Mouse (Mus musculus): ENCODE data around the gene Trank1.
A peak's percentile ranks its signal among the peaks of the same experiment; 100 is the strongest.

Trank1 gene

GRCm38 (mm10) chr9:111311031-111311842, at the start of gene Trank1:
Gene Trank1 (plus strand): TSS chr9:111311739.
- DNase-seq (ENCODE audit: low spot score) = peak; percentile 8

GRCm38 (mm10) chr9:111267998-111268397, 43.5 kb upstream of the Trank1 start:
- no peak for DNase-seq (ENCODE audit: low spot score)

GRCm38 (mm10) chr9:111270606-111271005, 40.9 kb upstream of the Trank1 start:
- DNase-seq (ENCODE audit: low spot score) = no peak

- DNase-seq (ENCODE audit: low spot score) = no peak
Measured at GRCm38 (mm10) chr9:111271056-111271433, 40.5 kb upstream of the Trank1 start.

- DNase-seq (ENCODE audit: low spot score) = peak; percentile 94
Measured at GRCm38 (mm10) chr9:111271434-111272160, 39.9 kb upstream of the Trank1 start, which contains the start of the genes Mlh1 and Epm2aip1. Gene Mlh1 (minus strand): TSS chr9:111271791. Gene Epm2aip1 (plus strand): TSS chr9:111271929.

DNA sequence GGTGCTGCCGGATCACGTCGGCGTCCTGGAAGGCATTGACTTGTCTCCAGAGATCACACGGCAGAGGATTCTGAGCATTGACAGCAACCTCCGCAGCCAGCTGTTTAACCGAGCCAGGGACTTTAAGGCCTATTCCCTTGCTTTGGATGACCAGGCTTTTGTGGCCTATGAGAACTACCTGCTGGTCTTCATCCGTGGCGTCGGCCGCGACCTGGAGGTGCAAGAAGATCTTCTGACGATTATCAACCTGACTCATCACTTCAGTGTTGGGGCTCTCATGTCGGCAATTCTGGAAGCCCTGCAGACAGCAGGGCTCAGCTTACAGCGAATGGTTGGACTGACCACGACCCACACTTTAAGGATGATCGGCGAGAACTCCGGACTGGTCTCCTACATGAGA, 39.2 kb upstream of the Trank1 start:
- DNase-seq (ENCODE audit: low spot score) = no peak

- no peak for DNase-seq (ENCODE audit: low spot score)
Measured at GRCm38 (mm10) chr9:111272996-111273785, 38.3 kb upstream of the Trank1 start.

GRCm38 (mm10) chr9:111273958-111274357, 37.6 kb upstream of the Trank1 start:
- DNase-seq (ENCODE audit: low spot score) = no peak

DNA sequence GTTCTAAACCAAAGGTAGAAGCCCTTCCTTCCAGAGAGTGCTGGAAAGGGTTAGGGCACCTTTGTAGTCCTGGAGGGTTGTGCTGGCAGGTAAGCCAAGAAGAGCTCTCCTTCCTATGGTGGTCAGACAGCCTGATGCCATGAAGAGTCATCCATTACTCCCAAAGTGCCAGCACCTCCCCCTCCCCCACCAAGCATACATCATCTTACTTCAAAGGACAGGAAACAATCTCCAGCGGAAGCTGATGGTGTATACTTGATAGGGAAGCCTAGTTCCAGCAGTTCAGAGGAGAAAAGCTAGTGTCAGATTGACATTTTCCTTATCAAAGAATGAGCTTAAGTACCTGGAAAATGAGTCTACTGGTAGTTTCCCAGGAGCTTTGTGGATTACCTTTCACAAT, 36.4 kb upstream of the Trank1 start:
- DNase-seq (ENCODE audit: low spot score) = no peak

- no peak for DNase-seq (ENCODE audit: low spot score)
Measured at GRCm38 (mm10) chr9:111285061-111285460, 26.5 kb upstream of the Trank1 start.

DNA sequence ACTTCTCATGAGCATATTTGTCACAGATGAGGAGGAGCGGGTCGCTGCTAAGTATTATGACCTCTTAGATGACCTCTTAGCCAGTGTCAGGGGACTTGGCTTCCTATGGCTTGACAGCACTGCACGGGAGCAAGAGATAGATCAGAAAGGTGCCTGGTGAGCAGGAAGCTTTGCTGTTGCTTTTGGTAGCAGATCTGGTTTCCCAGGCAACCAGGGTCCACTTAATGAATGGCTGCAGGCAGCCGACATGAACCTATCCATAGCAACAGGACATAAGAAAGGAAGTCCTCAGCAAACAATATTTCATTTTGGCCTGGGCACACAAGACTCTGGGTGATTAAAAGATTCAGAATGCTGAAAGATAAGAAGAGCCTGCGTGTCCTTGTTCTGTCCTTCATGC, 25.9 kb upstream of the Trank1 start:
- no peak for DNase-seq (ENCODE audit: low spot score)

DNA sequence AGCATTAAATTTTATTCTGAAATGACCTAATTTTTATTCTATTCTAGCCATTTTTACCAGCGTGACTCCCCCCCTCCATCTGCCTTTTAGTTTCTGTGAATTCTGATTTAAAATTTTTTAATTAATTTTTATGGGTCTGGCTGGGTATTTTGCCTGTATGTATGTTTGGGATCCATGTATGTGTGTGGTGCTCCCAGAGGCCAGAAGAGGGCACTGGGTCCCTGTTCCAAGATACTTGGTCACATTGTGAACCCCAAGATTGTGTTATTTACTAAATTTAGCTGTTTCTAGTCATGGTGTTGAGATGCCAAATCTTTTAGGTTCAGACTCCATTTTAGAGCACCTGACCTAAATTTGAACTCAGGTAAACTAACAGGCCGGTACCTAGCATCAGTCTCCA, 25.1 kb upstream of the Trank1 start:
- no peak for DNase-seq (ENCODE audit: low spot score)

DNA sequence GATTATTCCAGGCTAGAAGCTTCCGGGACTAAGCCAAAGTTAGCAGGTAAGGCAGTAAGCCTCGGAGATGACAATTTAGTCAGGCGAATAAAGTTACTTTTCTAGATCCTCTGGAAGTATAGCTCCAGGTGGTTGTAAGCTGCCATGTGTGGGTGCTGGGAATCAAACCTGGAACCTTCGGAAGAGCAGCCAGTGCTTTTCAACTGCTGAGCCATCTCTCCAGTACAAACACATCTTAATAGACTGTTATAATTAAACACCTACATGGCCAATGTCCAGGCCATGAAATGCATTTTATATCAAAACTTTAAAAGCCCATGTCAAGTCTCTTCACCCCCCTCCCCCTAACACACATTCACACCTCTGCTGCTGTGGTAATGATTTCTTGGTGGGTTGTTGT, 23.6 kb upstream of the Trank1 start:
- DNase-seq (ENCODE audit: low spot score) = no peak

DNA sequence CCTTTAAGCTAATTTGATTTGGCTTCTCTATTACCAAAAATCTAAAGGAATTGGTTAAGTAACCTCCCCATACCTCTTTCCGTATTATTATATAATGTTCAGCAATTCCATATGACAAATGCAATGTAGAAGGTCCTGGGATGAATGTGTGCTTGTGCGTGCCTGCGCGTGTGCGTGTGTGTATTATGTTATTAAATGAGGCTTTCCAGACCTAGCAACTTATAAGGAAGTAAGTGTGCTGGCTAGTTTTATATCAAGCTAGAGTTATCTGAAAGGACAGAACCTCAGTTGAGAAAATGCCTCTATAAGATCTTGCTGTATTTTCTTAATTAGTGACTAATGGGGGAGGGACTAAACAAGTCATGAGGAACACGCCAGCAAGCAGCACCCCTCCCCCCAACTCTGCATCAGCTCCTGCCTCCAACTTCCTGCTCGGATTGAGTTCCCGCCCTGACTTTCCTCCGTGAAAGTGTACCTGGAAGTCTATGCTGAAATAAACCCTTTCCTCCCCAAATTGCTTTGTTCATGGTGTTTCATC, 22.2 kb upstream of the Trank1 start:
- no peak for DNase-seq (ENCODE audit: low spot score)

DNA sequence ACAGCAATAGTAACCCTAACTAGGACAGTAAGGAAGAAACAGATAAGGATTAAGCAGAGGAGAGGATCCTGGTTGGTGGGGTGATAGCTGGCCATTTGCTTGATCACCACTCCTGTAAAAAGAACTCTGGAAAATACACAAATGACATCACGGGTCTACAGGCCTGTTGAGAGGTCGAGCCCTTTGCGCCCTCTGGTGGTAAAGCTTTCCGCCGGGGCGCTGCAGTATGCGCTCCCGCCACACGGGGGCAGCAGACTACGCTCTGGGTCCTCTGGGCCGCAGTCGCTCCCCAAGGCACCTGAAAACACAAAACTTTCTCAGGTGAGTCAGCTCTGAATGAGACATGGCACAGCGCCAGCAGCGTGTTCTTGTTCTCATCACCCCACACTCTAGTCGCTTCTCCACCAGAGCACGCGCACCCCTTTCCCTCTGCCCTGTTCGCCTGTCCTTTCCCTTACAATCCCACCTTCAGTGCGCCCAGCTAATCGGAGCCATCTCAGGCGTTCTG, 21.7 kb upstream of the Trank1 start:
- DNase-seq (ENCODE audit: low spot score) = peak; percentile 96

DNA sequence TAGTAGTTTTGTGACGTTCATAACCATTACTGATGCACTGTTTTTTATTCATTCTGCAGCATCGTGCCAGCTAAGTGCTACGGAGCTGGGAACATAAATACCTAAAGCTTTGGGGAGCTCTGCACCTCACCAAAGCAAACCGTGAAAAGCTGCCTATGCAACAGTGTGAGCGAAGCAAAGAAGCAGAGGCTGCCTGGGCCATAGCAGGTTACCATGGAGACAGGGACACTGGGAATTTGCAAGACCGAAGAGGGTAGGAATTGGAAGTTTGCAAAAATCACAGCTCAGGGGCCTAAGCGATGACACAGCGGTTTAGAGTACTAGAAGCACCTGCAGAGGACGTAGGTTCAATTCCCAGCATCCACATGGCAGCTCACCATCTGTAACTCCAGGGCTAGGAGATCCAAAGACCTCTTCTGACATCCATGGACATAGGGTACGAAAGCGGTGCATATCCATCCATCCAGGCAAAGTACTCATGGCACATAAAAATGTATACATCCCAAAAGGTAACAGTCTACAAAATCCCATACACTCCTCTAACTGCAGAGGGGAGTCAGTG, 20.9 kb upstream of the Trank1 start:
- no peak for DNase-seq (ENCODE audit: low spot score)

- DNase-seq (ENCODE audit: low spot score) = no peak
Measured at GRCm38 (mm10) chr9:111293234-111293633, 18.3 kb upstream of the Trank1 start.

DNA sequence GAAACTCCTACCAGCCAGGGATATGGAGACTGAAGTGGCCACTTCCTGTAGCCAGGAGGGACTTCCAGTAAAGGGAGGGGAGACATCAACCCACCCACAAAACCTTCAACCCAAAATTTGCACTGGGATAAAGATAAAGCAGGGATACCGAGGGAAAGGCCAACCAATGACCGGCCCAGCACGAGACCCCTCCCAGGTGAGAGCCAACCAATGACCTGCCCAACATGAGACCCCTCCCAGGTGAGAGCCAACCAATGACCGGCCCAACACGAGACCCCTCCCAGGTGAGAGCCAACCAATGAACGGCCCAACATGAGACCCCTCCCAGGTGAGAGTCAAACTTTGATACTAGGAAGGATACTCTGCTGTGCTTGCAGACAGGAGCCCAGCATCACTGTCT, 16.6 kb upstream of the Trank1 start:
- DNase-seq (ENCODE audit: low spot score) = no peak

DNA sequence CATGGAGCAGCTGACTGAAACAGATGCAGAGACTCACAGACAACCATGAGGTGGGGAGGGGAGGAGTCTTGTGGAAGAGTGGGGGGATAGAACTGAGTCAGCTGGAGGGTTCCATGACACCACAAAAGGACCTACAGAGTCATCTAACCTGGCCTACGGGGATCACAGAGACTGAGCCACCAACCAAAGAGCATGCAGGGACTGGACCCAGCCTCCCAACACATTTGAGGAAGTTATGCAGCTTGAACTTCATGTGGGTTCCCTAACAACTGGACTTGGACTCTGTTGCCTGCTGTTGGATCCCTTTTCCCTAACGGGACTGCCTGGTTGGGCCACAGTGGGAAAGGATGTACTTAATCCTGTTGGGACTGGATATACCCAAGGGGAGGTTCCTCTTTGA, 16.2 kb upstream of the Trank1 start:
- DNase-seq (ENCODE audit: low spot score) = no peak

DNA sequence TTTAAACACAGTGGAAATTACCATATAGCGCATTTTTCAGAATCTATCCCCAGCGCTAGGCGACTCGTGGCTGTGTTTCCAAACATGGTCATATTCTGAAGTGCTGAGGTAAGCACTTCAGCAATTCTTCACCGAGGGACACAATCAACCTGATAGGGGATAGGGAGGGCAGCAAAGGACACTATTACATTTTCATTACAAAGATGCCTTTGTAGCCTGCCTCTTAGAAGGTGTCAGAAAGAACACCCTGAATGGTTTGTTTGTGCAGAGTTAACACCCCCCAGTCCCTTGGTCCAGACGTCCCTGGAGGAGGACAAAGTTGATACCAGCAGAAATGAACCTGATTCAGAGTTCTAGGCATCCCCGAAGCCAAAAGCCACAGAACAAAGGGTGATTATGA, 15.1 kb upstream of the Trank1 start:
- DNase-seq (ENCODE audit: low spot score) = no peak

DNA sequence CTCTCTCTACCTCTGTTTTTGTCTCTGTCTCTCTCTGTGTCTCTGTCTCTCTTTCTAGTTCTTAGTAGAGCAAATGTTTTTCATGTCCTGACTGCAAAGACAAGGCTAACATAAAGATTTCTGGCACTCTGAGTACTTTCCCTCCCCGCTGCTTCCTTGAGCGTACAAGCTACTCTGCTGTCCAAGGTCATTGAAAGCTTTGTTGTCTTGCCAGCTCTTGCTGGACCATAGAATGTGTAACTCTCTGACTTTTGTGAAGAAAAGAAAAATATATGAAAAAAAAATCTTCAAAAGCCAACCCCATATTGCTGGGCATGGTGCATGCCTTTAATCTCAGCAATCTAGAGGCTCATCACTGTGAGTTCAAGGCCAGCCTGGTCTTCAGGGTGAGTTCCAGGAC, 12.9 kb upstream of the Trank1 start:
- DNase-seq (ENCODE audit: low spot score) = no peak

Data from ovary, postnatal 10 days (tissue).